Mouse (Mus musculus): ENCODE measurements around the gene Nrxn2. TPM values are rescaled to one million over a fixed set of nuclear protein-coding genes. Genes with fewer than 3 reads are reported as not detected.

Gene Nrxn2
- total RNA-seq, 1 experiment from 2014 or later = not detected

- no peak for ATAC-seq (replicated peaks; ENCODE audit: insufficient number of reproducible peaks, low FRiP score, low TSS enrichment, poor library complexity, severe bottlenecking)
Measured at GRCm38 (mm10) chr19:6474706-6475105, 56.2 kb downstream of the Nrxn2 start.

GRCm38 (mm10) chr19:6475129-6475528 lies 56.6 kb downstream of the Nrxn2 start:
- no peak for ATAC-seq (replicated peaks; ENCODE audit: insufficient number of reproducible peaks, low FRiP score, low TSS enrichment, poor library complexity, severe bottlenecking)

- ATAC-seq (replicated peaks; ENCODE audit: insufficient number of reproducible peaks, low FRiP score, low TSS enrichment, poor library complexity, severe bottlenecking) = no peak
Measured at GRCm38 (mm10) chr19:6477007-6477406, 58.5 kb downstream of the Nrxn2 start.

GRCm38 (mm10) chr19:6478566-6478965 lies 60.0 kb downstream of the Nrxn2 start:
- ATAC-seq (replicated peaks; ENCODE audit: insufficient number of reproducible peaks, low FRiP score, low TSS enrichment, poor library complexity, severe bottlenecking) = no peak

GRCm38 (mm10) chr19:6482886-6483285 lies 64.4 kb downstream of the Nrxn2 start:
- no peak for ATAC-seq (replicated peaks; ENCODE audit: insufficient number of reproducible peaks, low FRiP score, low TSS enrichment, poor library complexity, severe bottlenecking)

- ATAC-seq (replicated peaks; ENCODE audit: insufficient number of reproducible peaks, low FRiP score, low TSS enrichment, poor library complexity, severe bottlenecking) = no peak
Measured at GRCm38 (mm10) chr19:6485059-6485630, 66.6 kb downstream of the Nrxn2 start.

GRCm38 (mm10) chr19:6489030-6489429 lies 70.5 kb downstream of the Nrxn2 start:
- peak; percentile 69 for ATAC-seq (replicated peaks; ENCODE audit: insufficient number of reproducible peaks, low FRiP score, low TSS enrichment, poor library complexity, severe bottlenecking)

GRCm38 (mm10) chr19:6491538-6491937 lies 73.0 kb downstream of the Nrxn2 start:
- ATAC-seq (replicated peaks; ENCODE audit: insufficient number of reproducible peaks, low FRiP score, low TSS enrichment, poor library complexity, severe bottlenecking) = no peak

- no peak for ATAC-seq (replicated peaks; ENCODE audit: insufficient number of reproducible peaks, low FRiP score, low TSS enrichment, poor library complexity, severe bottlenecking)
Measured at GRCm38 (mm10) chr19:6492124-6492523, 73.6 kb downstream of the Nrxn2 start.

GRCm38 (mm10) chr19:6493219-6493618 lies 74.7 kb downstream of the Nrxn2 start:
- no peak for ATAC-seq (replicated peaks; ENCODE audit: insufficient number of reproducible peaks, low FRiP score, low TSS enrichment, poor library complexity, severe bottlenecking)

- ATAC-seq (replicated peaks; ENCODE audit: insufficient number of reproducible peaks, low FRiP score, low TSS enrichment, poor library complexity, severe bottlenecking) = no peak
Measured at GRCm38 (mm10) chr19:6494032-6494431, 75.5 kb downstream of the Nrxn2 start.

GRCm38 (mm10) chr19:6494504-6495170 lies 76.1 kb downstream of the Nrxn2 start:
- no peak for ATAC-seq (replicated peaks; ENCODE audit: insufficient number of reproducible peaks, low FRiP score, low TSS enrichment, poor library complexity, severe bottlenecking)

- no peak for ATAC-seq (replicated peaks; ENCODE audit: insufficient number of reproducible peaks, low FRiP score, low TSS enrichment, poor library complexity, severe bottlenecking)
Measured at GRCm38 (mm10) chr19:6495714-6496113, 77.2 kb downstream of the Nrxn2 start.

- ATAC-seq (replicated peaks; ENCODE audit: insufficient number of reproducible peaks, low FRiP score, low TSS enrichment, poor library complexity, severe bottlenecking) = no peak
Measured at GRCm38 (mm10) chr19:6496462-6497149, 78.1 kb downstream of the Nrxn2 start.

GRCm38 (mm10) chr19:6497150-6497801 lies 78.7 kb downstream of the Nrxn2 start:
- ATAC-seq (replicated peaks; ENCODE audit: insufficient number of reproducible peaks, low FRiP score, low TSS enrichment, poor library complexity, severe bottlenecking) = no peak

- ATAC-seq (replicated peaks; ENCODE audit: insufficient number of reproducible peaks, low FRiP score, low TSS enrichment, poor library complexity, severe bottlenecking) = no peak
Measured at GRCm38 (mm10) chr19:6497803-6498202, 79.3 kb downstream of the Nrxn2 start.

GRCm38 (mm10) chr19:6498350-6499131 lies 80.0 kb downstream of the Nrxn2 start:
- no peak for ATAC-seq (replicated peaks; ENCODE audit: insufficient number of reproducible peaks, low FRiP score, low TSS enrichment, poor library complexity, severe bottlenecking)

- no peak for ATAC-seq (replicated peaks; ENCODE audit: insufficient number of reproducible peaks, low FRiP score, low TSS enrichment, poor library complexity, severe bottlenecking)
Measured at GRCm38 (mm10) chr19:6499860-6500635, 81.5 kb downstream of the Nrxn2 start.

All from monocyte, adult 5-6 weeks (primary cell).